Mouse (Mus musculus) liver, postnatal 0 days (tissue): ENCODE results near the gene Il18. TPM values are rescaled to one million over a fixed set of nuclear protein-coding genes. Genes with fewer than 3 reads are reported as not detected.

Experiments
- ATAC-seq: fragments of 200-750 bp; cut with Nextera tagmentation; 2 replicates; pipeline ENCODE4 v1.8.0; 2017; ENCODE audit warnings: mild to moderate bottlenecking, moderate library complexity
- DNase-seq: peaks from one replicate; pipeline ENCODE4 v3.0.0-alpha.2; 2016
- H3K27ac ChIP-seq: fragments of 300-500 bp; sonication (generic); 2 replicates; pipeline ENCODE4 v1.5.1; 2014; ENCODE audit warnings: antibody characterized with exemption, moderate library complexity, mild to moderate bottlenecking, low read depth
- H3K27me3 ChIP-seq: fragments of 300-500 bp; sonication (generic); 2 replicates; pipeline ENCODE4 v1.6.1; 2014; ENCODE audit warnings: low read length, control low read depth, mixed read lengths; ENCODE audit not compliant: insufficient read depth
- H3K36me3 ChIP-seq: fragments of 300-500 bp; sonication (generic); replicated peaks from 2 replicates; pipeline ENCODE4 v1.6.1; 2014; ENCODE audit warnings: mild to moderate bottlenecking, control low read depth, low read length, moderate library complexity, mixed read lengths; ENCODE audit not compliant: insufficient read depth
- H3K4me1 ChIP-seq: fragments of 300-500 bp; sonication (generic); 2 replicates; pipeline ENCODE4 v1.6.1; 2014; ENCODE audit warnings: antibody characterized with exemption, mild to moderate bottlenecking, control low read depth; ENCODE audit not compliant: insufficient read depth
- H3K4me2 ChIP-seq: fragments of 300-500 bp; sonication (generic); 2 replicates; pipeline ENCODE4 v1.6.1; 2014; ENCODE audit warnings: low read depth, mild to moderate bottlenecking, low read length, moderate library complexity, mixed read lengths
- H3K4me3 ChIP-seq: fragments of 300-500 bp; sonication (generic); 2 replicates; pipeline ENCODE4 v1.5.1; 2014; ENCODE audit warnings: low read depth, low read length
- H3K9ac ChIP-seq: fragments of 300-500 bp; sonication (generic); replicated peaks from 2 replicates; pipeline ENCODE4 v1.6.1; 2014; ENCODE audit warnings: mild to moderate bottlenecking, moderate library complexity
- H3K9me3 ChIP-seq: fragments of 300-500 bp; sonication (generic); 2 replicates; pipeline ENCODE4 v1.6.1; 2016; ENCODE audit warnings: mild to moderate bottlenecking, control low read depth, low read length, mixed read lengths
- CTCF ChIP-seq: sonication (generic); IDR thresholded peaks from 2 replicates; pipeline ENCODE4 v1.5.1; 2016; ENCODE audit warnings: antibody characterized with exemption, low read depth
- EP300 ChIP-seq: IDR thresholded peaks from 2 replicates; pipeline ENCODE4 v1.6.1; 2016; ENCODE audit warnings: antibody characterized with exemption, low read depth, mild to moderate bottlenecking
- WGBS: fragments of 180-500 bp; shearing (Covaris S2); extraction: QIAGEN DNeasy Blood & Tissue Kit; methylation state at CpG from one replicate; pipeline ENCODE4 v1.1.7; 2014; ENCODE audit not compliant: insufficient replicate concordance; 5-methylcytosine and 5-hydroxymethylcytosine counted together
- polyA plus RNA-seq: library from polyadenylated mRNA; unstranded; fragments of >200 nt; fragmentation: Nextera tagmentation; extraction: Ambion mirVana; gene quantifications from 2 replicates; pipeline ENCODE4 v1.2.1, GENCODE M21; 2015

The Il18 gene
- polyA plus RNA-seq, 1 experiment from 2014 or later, result 19.1 TPM

GRCm38 (mm10) chr9:50593544-50593943 lies 38.9 kb downstream of the Il18 start:
- WGBS, result 71% methylated on average over 3 of the region's 3 CpGs
- no peak overlapping the region for H3K9ac ChIP-seq
- H3K27me3 ChIP-seq, result no peaks in the 10 kb centered on the region
- DNase-seq, result peak; percentile 66
- no peak overlapping the region for H3K27ac ChIP-seq
- H3K36me3 ChIP-seq, result peaks cover 34% of the 10 kb centered on the region
- no peak overlapping the region for H3K4me2 ChIP-seq
- peak; percentile 82 for TF ChIP-seq CTCF
- TF ChIP-seq EP300, result no peak
- H3K4me3 ChIP-seq, result no peak overlapping the region
- no peaks in the 10 kb centered on the region for H3K9me3 ChIP-seq
- H3K4me1 ChIP-seq, result peaks cover 10% of the 10 kb centered on the region
- 0 out of 2 replicates have a peak, but pooled peaks have one; percentile 12 for ATAC-seq

- Histone ChIP-seq H3K4me1 (peaks cover 10% of the 10 kb centered on the region), H3K4me3 (no peak overlapping the region), H3K9me3 (no peaks in the 10 kb centered on the region), H3K27ac (peak overlapping the region; percentile 75), H3K36me3 (peaks cover 45% of the 10 kb centered on the region), H3K9ac (no peak overlapping the region), H3K27me3 (no peaks in the 10 kb centered on the region), H3K4me2 (no peak overlapping the region)
- TF ChIP-seq EP300, result 0 out of 2 replicates have a peak, but pooled peaks have one; percentile 12
- no peak for TF ChIP-seq CTCF
- DNase-seq (peak; percentile 34), ATAC-seq (peak; percentile 91)
- 61% methylated on average over 12 of the region's 12 CpGs for WGBS
These were observed 40.3 kb downstream of the Il18 start for GRCm38 (mm10) chr9:50594794-50595417.

GRCm38 (mm10) chr9:50596973-50597372 lies 42.3 kb downstream of the Il18 start:
- Histone ChIP-seq H3K4me2 (no peak overlapping the region), H3K9me3 (no peaks in the 10 kb centered on the region), H3K27ac (no peak overlapping the region), H3K9ac (no peak overlapping the region), H3K27me3 (no peaks in the 10 kb centered on the region), H3K4me3 (no peak overlapping the region), H3K36me3 (peaks cover 50% of the 10 kb centered on the region), H3K4me1 (peaks cover 12% of the 10 kb centered on the region)
- DNase-seq (no peak), ATAC-seq (no peak)
- TF ChIP-seq CTCF, result no peak
- TF ChIP-seq EP300, result no peak
- WGBS, result 90% methylated on average over 8 of the region's 8 CpGs

- Histone ChIP-seq H3K36me3 (peaks cover 40% of the 10 kb centered on the region), H3K4me2 (peak overlapping the region; percentile 92), H3K9me3 (no peaks in the 10 kb centered on the region), H3K9ac (no peak overlapping the region; the same call in 1 of the 2 replicates), H3K4me1 (peaks cover 27% of the 10 kb centered on the region), H3K27ac (peak overlapping the region; percentile 86), H3K27me3 (no peaks in the 10 kb centered on the region), H3K4me3 (peak overlapping the region; percentile 92)
- ATAC-seq, result no peak
- WGBS, result 22% methylated on average over 6 of the region's 6 CpGs
- DNase-seq, result peak; percentile 25
- TF ChIP-seq CTCF (no peak), EP300 (no peak)
These were observed 46.9 kb downstream of the Il18 start for GRCm38 (mm10) chr9:50601536-50601935.

- Histone ChIP-seq H3K9me3 (no peaks in the 10 kb centered on the region), H3K27ac (peak overlapping the region; percentile 86), H3K9ac (peak overlapping the region; percentile 93), H3K27me3 (no peaks in the 10 kb centered on the region), H3K36me3 (peaks cover 35% of the 10 kb centered on the region), H3K4me1 (peaks cover 27% of the 10 kb centered on the region), H3K4me3 (peak overlapping the region; percentile 92), H3K4me2 (peak overlapping the region; percentile 92)
- WGBS, result 43% methylated on average over 7 of the region's 7 CpGs
- ATAC-seq, result no peak
- no peak for TF ChIP-seq EP300
- no peak for TF ChIP-seq CTCF
- peak; percentile 22 for DNase-seq
These were observed 47.6 kb downstream of the Il18 start for GRCm38 (mm10) chr9:50602055-50602845.
